Mouse (Mus musculus) left cerebral cortex, adult 11 months (tissue): Measurements from ENCODE around the gene Eef1akmt1.
A peak's percentile ranks its signal among the peaks of the same experiment; 100 is the strongest.

ENCODE experiments used
- DNase-seq: peaks from one replicate; pipeline ENCODE4 v3.0.0; 2022; ENCODE audit warnings: low spot score

Gene Eef1akmt1

GRCm38 (mm10) chr14:57546557-57547021, 24.8 kb downstream of the Eef1akmt1 start:
- no peak for DNase-seq

- DNase-seq, result no peak
Measured at GRCm38 (mm10) chr14:57546131-57546530, 25.3 kb downstream of the Eef1akmt1 start.

- no peak for DNase-seq
Measured at GRCm38 (mm10) chr14:57545526-57545925, 25.9 kb downstream of the Eef1akmt1 start.

- DNase-seq, result no peak
Measured at GRCm38 (mm10) chr14:57543420-57544039, 27.9 kb downstream of the Eef1akmt1 start.

- no peak for DNase-seq
Measured at GRCm38 (mm10) chr14:57542231-57542630, 29.2 kb downstream of the Eef1akmt1 start.

- no peak for DNase-seq
Measured at GRCm38 (mm10) chr14:57540683-57541082, 30.7 kb downstream of the Eef1akmt1 start.

GRCm38 (mm10) chr14:57537261-57538015, 34.0 kb downstream of the Eef1akmt1 start:
- DNase-seq, result no peak

- no peak for DNase-seq
Measured at GRCm38 (mm10) chr14:57536820-57537219, 34.6 kb downstream of the Eef1akmt1 start.

- DNase-seq, result no peak
Measured at GRCm38 (mm10) chr14:57535646-57536045, 35.8 kb downstream of the Eef1akmt1 start.

- DNase-seq, result no peak
Measured at GRCm38 (mm10) chr14:57534961-57535360, 36.5 kb downstream of the Eef1akmt1 start.

GRCm38 (mm10) chr14:57534346-57534745, 37.1 kb downstream of the Eef1akmt1 start:
- no peak for DNase-seq

GRCm38 (mm10) chr14:57533841-57534240, 37.6 kb downstream of the Eef1akmt1 start:
- no peak for DNase-seq

GRCm38 (mm10) chr14:57533214-57533613, 38.2 kb downstream of the Eef1akmt1 start:
- no peak for DNase-seq

GRCm38 (mm10) chr14:57532577-57532976, 38.8 kb downstream of the Eef1akmt1 start:
- DNase-seq, result no peak

GRCm38 (mm10) chr14:57529786-57530515, 41.5 kb downstream of the Eef1akmt1 start:
- DNase-seq, result no peak

- DNase-seq, result peak; percentile 69
Measured at GRCm38 (mm10) chr14:57529086-57529785, 42.2 kb downstream of the Eef1akmt1 start.

GRCm38 (mm10) chr14:57527598-57527997, 43.8 kb downstream of the Eef1akmt1 start:
- DNase-seq, result no peak

GRCm38 (mm10) chr14:57527122-57527521, 44.3 kb downstream of the Eef1akmt1 start:
- DNase-seq, result no peak

GRCm38 (mm10) chr14:57526050-57526623, 45.3 kb downstream of the Eef1akmt1 start:
- no peak for DNase-seq

- peak; percentile 77 for DNase-seq
Measured at GRCm38 (mm10) chr14:57525388-57526049, 45.9 kb downstream of the Eef1akmt1 start.
